Mouse (Mus musculus) stomach, embryonic 15.5 days (tissue): Measurements from ENCODE around the gene Olfr800. TPM values are rescaled to one million over a fixed set of nuclear protein-coding genes. Genes with fewer than 3 reads are reported as not detected.

ENCODE experiments used
- polyA plus RNA-seq: library from polyadenylated mRNA; unstranded; fragments of >200 nt; fragmentation: Nextera tagmentation; extraction: Ambion mirVana; gene quantifications from 2 replicates; pipeline ENCODE4 v1.2.1, GENCODE M21; 2015

The Olfr800 gene
- polyA plus RNA-seq, 1 experiment from 2014 or later = not detected

Other genes starting within 250 kb of the Olfr800 start
- not detected in 2 replicates for gene Olfr786, start 230.4 kb upstream of the Olfr800 start, polyA plus RNA-seq
- not detected in 2 replicates for gene Olfr787, start 195.8 kb upstream of the Olfr800 start, polyA plus RNA-seq
- not detected in 2 replicates for gene Olfr788, start 186.7 kb upstream of the Olfr800 start, polyA plus RNA-seq
- gene Olfr789, start 172.9 kb upstream of the Olfr800 start, polyA plus RNA-seq = not detected in 2 replicates
- gene Olfr790, start 159.2 kb upstream of the Olfr800 start, polyA plus RNA-seq = not detected in 2 replicates
- not detected in 2 replicates for gene Olfr791, start 135.9 kb upstream of the Olfr800 start, polyA plus RNA-seq
- not detected in 2 replicates for gene Olfr792, start 118.5 kb upstream of the Olfr800 start, polyA plus RNA-seq
- gene Olfr794, start 90.0 kb upstream of the Olfr800 start, polyA plus RNA-seq = not detected in 2 replicates
- not detected in 2 replicates for gene Olfr796, start 45.1 kb upstream of the Olfr800 start, polyA plus RNA-seq
- gene Olfr798, start 29.8 kb upstream of the Olfr800 start, polyA plus RNA-seq = not detected in 2 replicates
- not detected in 2 replicates for gene Olfr799, start 20.2 kb upstream of the Olfr800 start, polyA plus RNA-seq
- gene Olfr801, start 16.2 kb downstream of the Olfr800 start, polyA plus RNA-seq = not detected in 2 replicates
- not detected in 2 replicates for gene Olfr802, start 30.5 kb downstream of the Olfr800 start, polyA plus RNA-seq
- gene Olfr803, start 36.6 kb downstream of the Olfr800 start, polyA plus RNA-seq = not detected in 2 replicates
- gene Olfr804, start 45.5 kb downstream of the Olfr800 start, polyA plus RNA-seq = not detected in 2 replicates
- not detected in 2 replicates for gene Olfr805, start 71.7 kb downstream of the Olfr800 start, polyA plus RNA-seq
- not detected in 2 replicates for gene Olfr806, start 84.2 kb downstream of the Olfr800 start, polyA plus RNA-seq
- gene Olfr807, start 100.1 kb downstream of the Olfr800 start, polyA plus RNA-seq = not detected in 2 replicates
- not detected in 2 replicates for gene Olfr808, start 107.8 kb downstream of the Olfr800 start, polyA plus RNA-seq
- gene Olfr809, start 116.9 kb downstream of the Olfr800 start, polyA plus RNA-seq = not detected in 2 replicates
- not detected in 2 replicates for gene Olfr810, start 137.2 kb downstream of the Olfr800 start, polyA plus RNA-seq
- gene Olfr811, start 146.7 kb downstream of the Olfr800 start, polyA plus RNA-seq = not detected in 2 replicates
- not detected in 2 replicates for gene Olfr812, start 188.4 kb downstream of the Olfr800 start, polyA plus RNA-seq
- gene Olfr813, start 197.7 kb downstream of the Olfr800 start, polyA plus RNA-seq = not detected in 2 replicates
- gene Olfr814, start 222.2 kb downstream of the Olfr800 start, polyA plus RNA-seq = not detected in 2 replicates
- not detected in 2 replicates for gene Olfr815, start 248.2 kb downstream of the Olfr800 start, polyA plus RNA-seq